Mouse (Mus musculus): ENCODE measurements around the gene Myo3a.

Myo3a gene

GRCm38 (mm10) chr2:22620978-22621827 is 393.9 kb downstream of the Myo3a start:
- no peak for DNase-seq (ENCODE audit: low spot score)

- DNase-seq (ENCODE audit: low spot score): no peak
These were observed 394.8 kb downstream of the Myo3a start, which contains the start of gene Gad2 for GRCm38 (mm10) chr2:22621828-22622731. Gad2 (plus strand) TSS chr2:22622205.

- no peak for DNase-seq (ENCODE audit: low spot score)
These were observed 396.1 kb downstream of the Myo3a start for GRCm38 (mm10) chr2:22623111-22624070.

GRCm38 (mm10) chr2:22624188-22624975 is 397.1 kb downstream of the Myo3a start:
- no peak for DNase-seq (ENCODE audit: low spot score)

- no peak for DNase-seq (ENCODE audit: low spot score)
These were observed 398.0 kb downstream of the Myo3a start for GRCm38 (mm10) chr2:22625096-22625960.

GRCm38 (mm10) chr2:22627147-22627666 is 399.9 kb downstream of the Myo3a start:
- DNase-seq (ENCODE audit: low spot score): no peak

- DNase-seq (ENCODE audit: low spot score): no peak
These were observed 400.6 kb downstream of the Myo3a start for GRCm38 (mm10) chr2:22627819-22628432.

GRCm38 (mm10) chr2:22634766-22635165 is 407.5 kb downstream of the Myo3a start:
- DNase-seq (ENCODE audit: low spot score): no peak

- DNase-seq (ENCODE audit: low spot score): no peak
These were observed 418.8 kb downstream of the Myo3a start for GRCm38 (mm10) chr2:22646134-22646533.

- DNase-seq (ENCODE audit: low spot score): no peak
These were observed 421.1 kb downstream of the Myo3a start for GRCm38 (mm10) chr2:22648394-22648793.

- no peak for DNase-seq (ENCODE audit: low spot score)
These were observed 424.5 kb downstream of the Myo3a start for GRCm38 (mm10) chr2:22651826-22652225.

GRCm38 (mm10) chr2:22663731-22664130 is 436.4 kb downstream of the Myo3a start:
- no peak for DNase-seq (ENCODE audit: low spot score)

Data from left cerebral cortex, adult 11 months (tissue).